Mouse (Mus musculus) MEL (cell line): ENCODE results near the gene Selenon. TPM values are rescaled to one million over a fixed set of nuclear protein-coding genes. Genes with fewer than 3 reads are reported as not detected.
A peak's percentile ranks its signal among the peaks of the same experiment; 100 is the strongest.

Source experiments
- DNase-seq: peaks from one replicate; pipeline ENCODE4 v3.0.0; 2011; ENCODE audit warnings: low read depth, low spot score
- H3K27ac ChIP-seq: 2 replicates; pipeline ENCODE4 v1.5.1; 2012; ENCODE audit warnings: low read depth, mild to moderate bottlenecking, control low read depth, low read length, moderate library complexity; ENCODE audit not compliant: control insufficient read depth
- H3K27me3 ChIP-seq, 2 experiments: fragments of 150-350 bp in 1 of 2; sonication (generic) in 1 of 2; 2 replicates each; pipeline ENCODE4 v1.6.1; 2012; ENCODE audit warnings: low read length in 2 of 2, mild to moderate bottlenecking in 2 of 2, improper control_type of control experiment in 1 of 2, moderate library complexity in 1 of 2; ENCODE audit not compliant: insufficient read depth in 2 of 2, control insufficient read depth in 1 of 2
- H3K36me3 ChIP-seq, 2 experiments: 2 replicates each; pipeline ENCODE4 v1.6.1; 2012 to 2014; ENCODE audit warnings: low read length in 2 of 2, improper control_type of control experiment in 1 of 2, inconsistent platforms in 1 of 2, mild to moderate bottlenecking in 1 of 2; ENCODE audit not compliant: insufficient read depth in 2 of 2, control insufficient read depth in 1 of 2
- H3K4me1 ChIP-seq, 2 experiments: fragments of 150-350 bp in 1 of 2; sonication (generic) in 1 of 2; 2 replicates each; pipeline ENCODE4 v1.6.1; 2012; ENCODE audit warnings: low read length in 2 of 2, improper control_type of control experiment in 1 of 2, mild to moderate bottlenecking in 1 of 2; ENCODE audit not compliant: insufficient read depth in 2 of 2, control insufficient read depth in 1 of 2
- H3K4me3 ChIP-seq, 2 experiments: fragments of 150-350 bp in 1 of 2; sonication (generic) in 1 of 2; 2 replicates each; pipeline ENCODE4 v1.5.1; 2012; ENCODE audit warnings: low read depth in 2 of 2, low read length in 2 of 2, mild to moderate bottlenecking in 2 of 2, moderate library complexity in 2 of 2, control low read depth in 1 of 2, improper control_type of control experiment in 1 of 2; ENCODE audit not compliant: control insufficient read depth in 1 of 2, insufficient read depth in 1 of 2
- H3K79me2 ChIP-seq: 2 replicates; pipeline ENCODE4 v1.6.1; 2012; ENCODE audit warnings: mild to moderate bottlenecking, low read length, moderate library complexity; ENCODE audit not compliant: control insufficient read depth, poor library complexity, insufficient read depth
- H3K9ac ChIP-seq: 2 replicates; pipeline ENCODE4 v1.6.1; 2012; ENCODE audit warnings: low read depth, mild to moderate bottlenecking, control low read depth, low read length, moderate library complexity; ENCODE audit not compliant: control insufficient read depth, poor library complexity, severe bottlenecking
- H3K9me3 ChIP-seq: fragments of 150-350 bp; sonication (generic); replicated peaks from 2 replicates; pipeline ENCODE4 v1.6.1; 2012; ENCODE audit warnings: mild to moderate bottlenecking, low read length, improper control_type of control experiment, moderate library complexity; ENCODE audit not compliant: insufficient read depth
- BHLHE40 ChIP-seq: IDR thresholded peaks from 2 replicates; pipeline ENCODE4 v1.6.1; 2012; ENCODE audit warnings: low read depth, mild to moderate bottlenecking, inconsistent platforms, low read length, improper control_type of control experiment, borderline replicate concordance
- CTCF ChIP-seq, 3 experiments: IDR thresholded peaks in 2 of 3; conservative IDR thresholded peaks in 1 of 3; 2 replicates each; pipeline ENCODE4 v1.5.1; 2011 to 2012; ENCODE audit warnings: low read length in 3 of 3, low read depth in 2 of 3, mild to moderate bottlenecking in 2 of 3, improper control_type of control experiment in 1 of 3, inconsistent platforms in 1 of 3, mixed read lengths in 1 of 3, moderate library complexity in 1 of 3; ENCODE audit not compliant: control insufficient read depth in 1 of 3, insufficient read depth in 1 of 3, poor library complexity in 1 of 3, severe bottlenecking in 1 of 3
- E2F4 ChIP-seq: IDR thresholded peaks from 2 replicates; pipeline ENCODE4 v1.6.1; 2011; ENCODE audit warnings: low read depth, low read length, improper control_type of control experiment, borderline replicate concordance
- ELF1 ChIP-seq: IDR thresholded peaks from 2 replicates; pipeline ENCODE4 v1.6.1; 2014; ENCODE audit warnings: low read depth, mild to moderate bottlenecking, inconsistent platforms, low read length, improper control_type of control experiment, moderate library complexity
- EP300 ChIP-seq, 2 experiments: IDR thresholded peaks; 2 replicates each; pipeline ENCODE4 v1.6.1; 2011; ENCODE audit warnings: improper control_type of control experiment in 2 of 2, low read length in 2 of 2, low read depth in 1 of 2, mild to moderate bottlenecking in 1 of 2
- ETS1 ChIP-seq: IDR thresholded peaks from 2 replicates; pipeline ENCODE4 v1.6.1; 2012; ENCODE audit warnings: low read depth, mild to moderate bottlenecking, inconsistent platforms, low read length, improper control_type of control experiment, moderate library complexity
- GABPA ChIP-seq: IDR thresholded peaks from 2 replicates; pipeline ENCODE4 v1.6.1; 2012; ENCODE audit warnings: low read depth, mild to moderate bottlenecking, inconsistent platforms, low read length, improper control_type of control experiment, moderate library complexity
- GATA1 ChIP-seq: IDR thresholded peaks from 2 replicates; pipeline ENCODE4 v1.6.1; 2011; ENCODE audit warnings: low read depth, low read length, improper control_type of control experiment
- HCFC1 ChIP-seq: IDR thresholded peaks from 2 replicates; pipeline ENCODE4 v1.6.1; 2012; ENCODE audit warnings: low read depth, mild to moderate bottlenecking, inconsistent platforms, low read length, improper control_type of control experiment, moderate library complexity
- JUND ChIP-seq: IDR thresholded peaks from 2 replicates; pipeline ENCODE4 v1.6.1; 2011; ENCODE audit warnings: low read depth, mild to moderate bottlenecking, improper control_type of control experiment, low read length
- KAT2A ChIP-seq: conservative IDR thresholded peaks from 2 replicates; pipeline ENCODE4 v1.6.1; 2012; ENCODE audit warnings: low read depth, low read length, improper control_type of control experiment, inconsistent platforms
- MAZ ChIP-seq: IDR thresholded peaks from 2 replicates; pipeline ENCODE4 v1.6.1; 2012; ENCODE audit warnings: low read depth, mild to moderate bottlenecking, inconsistent platforms, low read length, improper control_type of control experiment
- MYB ChIP-seq: IDR thresholded peaks from 2 replicates; pipeline ENCODE4 v1.6.1; 2011; ENCODE audit warnings: mild to moderate bottlenecking, low read depth, low read length, improper control_type of control experiment
- MYC ChIP-seq: IDR thresholded peaks from 2 replicates; pipeline ENCODE4 v1.6.1; 2011; ENCODE audit warnings: low read depth, mild to moderate bottlenecking, low read length, improper control_type of control experiment, moderate library complexity
- NELFE ChIP-seq: IDR thresholded peaks from 2 replicates; pipeline ENCODE4 v1.6.1; 2011; ENCODE audit warnings: low read depth, low read length, improper control_type of control experiment
- POLR2AphosphoS5 ChIP-seq: IDR thresholded peaks from 2 replicates; pipeline ENCODE4 v1.6.1; 2012; ENCODE audit warnings: low read depth, borderline replicate concordance, mild to moderate bottlenecking, inconsistent platforms, low read length, moderate library complexity, mixed read lengths
- RAD21 ChIP-seq: IDR thresholded peaks from 2 replicates; pipeline ENCODE4 v1.6.1; 2011; ENCODE audit warnings: mild to moderate bottlenecking, low read depth, low read length, improper control_type of control experiment
- SIN3A ChIP-seq: IDR thresholded peaks from 2 replicates; pipeline ENCODE4 v1.6.1; 2012; ENCODE audit warnings: low read length, improper control_type of control experiment, inconsistent platforms
- TBP ChIP-seq: IDR thresholded peaks from 2 replicates; pipeline ENCODE4 v1.8.0; 2011; ENCODE audit warnings: low read depth, low read length, improper control_type of control experiment
- TCF12 ChIP-seq: IDR thresholded peaks from 2 replicates; pipeline ENCODE4 v1.6.1; 2014; ENCODE audit warnings: low read depth, mild to moderate bottlenecking, inconsistent platforms, low read length, improper control_type of control experiment, moderate library complexity
- USF1 ChIP-seq: IDR thresholded peaks from 2 replicates; pipeline ENCODE4 v1.6.1; 2014; ENCODE audit warnings: low read depth, mild to moderate bottlenecking, inconsistent platforms, low read length, improper control_type of control experiment, moderate library complexity
- USF2 ChIP-seq, 2 experiments: IDR thresholded peaks; 2 replicates each; pipeline ENCODE4 v1.6.1; 2011 to 2012; ENCODE audit warnings: improper control_type of control experiment in 2 of 2, low read length in 2 of 2, borderline replicate concordance in 1 of 2, inconsistent platforms in 1 of 2, low read depth in 1 of 2, mild to moderate bottlenecking in 1 of 2; ENCODE audit not compliant: insufficient read depth in 1 of 2
- ZC3H11A ChIP-seq: IDR thresholded peaks from 2 replicates; pipeline ENCODE4 v1.6.1; 2012; ENCODE audit warnings: low read depth, mild to moderate bottlenecking, inconsistent platforms, low read length, improper control_type of control experiment
- ZNF384 ChIP-seq: IDR thresholded peaks from 2 replicates; pipeline ENCODE4 v1.6.1; 2012; ENCODE audit warnings: low read depth, mild to moderate bottlenecking, inconsistent platforms, low read length, improper control_type of control experiment
- polyA plus RNA-seq, 2 experiments: library from polyadenylated mRNA; stranded (reverse) in 1 of 2; unstranded in 1 of 2; fragments of >175 nt in 1 of 2; fragments of >200 nt in 1 of 2; gene quantifications; 2 replicates each; pipeline versions ENCODE4 v1.2.1 to v1.2.4; 2012; ENCODE audit warnings: low replicate concordance in 2 of 2, low read depth in 1 of 2; ENCODE audit not compliant: insufficient read length in 2 of 2, insufficient read depth in 1 of 2, missing spikeins in 1 of 2
- total RNA-seq: library from RNA; depleted of rRNA; stranded (reverse); fragments of 300-350 nt; gene quantifications from 2 replicates; pipeline ENCODE4 v1.2.3, GENCODE M21; 2012

Selenon gene
- total and polyA plus RNA-seq, 3 experiments, result 2.9 to 16.3 TPM; not detected in 1

DNA sequence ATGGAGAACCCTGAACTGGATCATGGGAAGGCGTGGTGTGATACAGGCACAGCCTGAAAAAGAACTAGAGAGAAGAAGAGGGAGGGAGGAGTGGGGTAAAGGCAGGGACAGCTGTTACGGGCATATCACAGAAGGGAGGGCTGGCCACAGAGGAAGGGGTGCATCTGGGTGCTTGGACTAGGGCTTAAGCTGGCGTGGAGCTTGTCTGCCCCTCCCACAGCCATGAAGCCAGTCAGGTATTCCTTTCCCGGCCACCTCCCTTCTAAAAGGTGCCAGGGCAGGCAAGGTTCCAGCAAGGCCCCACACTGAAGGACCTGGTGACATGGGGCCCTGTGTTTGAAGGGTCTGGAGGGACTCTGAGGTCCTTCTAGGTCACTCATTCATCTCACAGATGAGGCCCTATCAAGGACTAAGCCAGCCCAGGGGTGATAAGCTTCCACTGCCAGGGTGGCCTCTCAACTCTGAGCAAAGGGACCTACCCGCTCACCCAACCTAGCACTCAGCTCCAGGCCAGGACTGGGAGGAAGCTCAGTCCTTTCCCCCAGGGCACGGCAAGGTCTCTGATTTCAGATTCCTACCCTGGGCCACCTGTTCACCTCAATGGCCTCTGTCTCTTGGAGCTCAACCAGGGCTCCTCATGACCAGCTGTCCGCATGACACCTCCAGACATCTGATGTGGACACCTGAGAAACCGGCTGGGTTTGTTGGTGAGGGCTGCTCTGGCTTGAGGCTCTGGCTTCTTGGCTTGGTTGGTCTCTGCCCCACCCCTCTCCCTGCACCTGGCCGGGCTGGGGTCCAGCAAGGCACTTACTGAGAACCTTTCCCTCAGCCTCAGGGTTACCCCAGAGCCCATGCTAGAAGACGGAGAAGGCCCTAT, 45.1 kb upstream of the Selenon start:
- no peaks in the 10 kb centered on the region for H3K79me2 ChIP-seq
- no peak for TF ChIP-seq ZC3H11A
- no peak for TF ChIP-seq ZNF384
- TF ChIP-seq E2F4, result no peak
- TF ChIP-seq KAT2A, result no peak
- no peak for TF ChIP-seq ELF1
- TF ChIP-seq TCF12, result no peak
- TF ChIP-seq POLR2AphosphoS5, result no peak
- TF ChIP-seq MAZ, result no peak
- no peak for TF ChIP-seq HCFC1
- TF ChIP-seq MYB, result no peak
- no peak for TF ChIP-seq JUND
- peaks cover 0 to 11% of the 10 kb centered on the region in 2 experiments; a peak in 2 of 4 replicates for H3K36me3 ChIP-seq
- DNase-seq, result no peak
- peaks cover 4 to 15% of the 10 kb centered on the region in 2 experiments for H3K4me1 ChIP-seq
- no peaks in the 10 kb centered on the region for H3K27me3 ChIP-seq
- no peak overlapping the region for H3K27ac ChIP-seq
- no peaks in the 10 kb centered on the region for H3K9me3 ChIP-seq
- no peak overlapping the region for H3K9ac ChIP-seq
- H3K4me3 ChIP-seq, result no peak overlapping the region

DNA sequence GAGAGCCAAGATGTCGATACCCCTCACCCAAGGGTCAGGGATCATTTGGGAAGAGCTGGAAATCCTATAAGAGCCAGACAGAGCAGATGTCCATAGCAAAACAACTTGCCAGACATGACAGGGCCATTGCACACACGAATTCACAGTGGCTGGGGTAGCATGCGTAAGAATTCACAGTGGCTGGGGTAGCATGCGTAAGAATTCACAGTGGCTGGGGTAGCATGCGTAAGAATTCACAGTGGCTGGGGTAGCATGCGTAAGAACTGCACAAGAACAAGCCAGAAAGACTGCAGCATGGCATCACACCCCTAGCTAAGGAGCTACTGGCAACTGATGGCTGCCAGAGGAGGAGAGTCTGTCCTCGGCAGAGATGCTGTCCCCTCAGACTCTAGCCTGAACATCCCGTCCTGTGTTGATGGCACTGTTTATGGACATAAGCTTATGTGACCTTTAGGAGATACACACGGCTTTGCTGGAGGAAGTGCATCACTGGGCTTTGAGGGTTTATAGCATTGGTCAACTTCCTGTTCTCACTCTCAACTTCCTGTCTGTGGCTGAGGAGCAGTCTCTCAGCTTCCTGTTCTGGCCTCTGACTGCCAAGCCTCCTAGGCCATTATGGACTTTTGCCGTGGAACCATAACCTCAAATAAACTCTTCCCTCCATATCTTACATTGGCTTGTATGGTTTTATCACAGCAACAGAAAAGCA, 42.9 kb upstream of the Selenon start:
- Histone ChIP-seq H3K79me2 (no peaks in the 10 kb centered on the region), H3K9ac (no peak overlapping the region), H3K9me3 (no peaks in the 10 kb centered on the region), H3K27ac (no peak overlapping the region), H3K4me1 (no peaks in the 10 kb centered on the region), H3K4me3 (no peak overlapping the region), H3K27me3 (no peaks in the 10 kb centered on the region), H3K36me3 (0 out of 4 replicates have a peak, but pooled peaks cover 0 to 2% of the 10 kb centered on the region in 2 experiments)
- peak; percentile 40 for DNase-seq
- TF ChIP-seq NELFE, result no peak

DNA sequence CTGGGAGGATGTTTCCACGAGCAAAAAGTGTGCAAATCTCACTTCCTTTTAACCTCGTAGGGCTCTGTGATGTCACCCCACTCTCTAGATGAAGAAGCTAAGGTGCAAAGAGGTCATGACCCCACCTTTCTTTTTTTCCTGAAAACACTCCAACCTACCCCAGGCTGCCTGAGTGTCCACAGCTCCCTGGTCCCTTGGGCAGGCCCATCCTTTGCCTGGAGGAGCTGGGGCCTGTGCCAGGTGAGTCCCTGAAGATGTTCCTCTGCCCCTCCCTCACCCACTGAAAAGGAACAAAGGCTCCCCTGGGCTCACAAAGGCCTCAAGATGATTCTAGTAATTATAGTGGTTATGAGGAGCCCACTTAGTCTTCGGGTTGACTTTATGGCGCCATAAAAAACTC, 40.5 kb upstream of the Selenon start:
- H3K4me3 ChIP-seq, result no peak overlapping the region
- H3K27ac ChIP-seq, result no peak overlapping the region
- H3K79me2 ChIP-seq, result no peaks in the 10 kb centered on the region
- H3K4me1 ChIP-seq, result no peaks in the 10 kb centered on the region
- no peaks in the 10 kb centered on the region for H3K9me3 ChIP-seq
- H3K9ac ChIP-seq, result no peak overlapping the region
- no peaks in the 10 kb centered on the region for H3K27me3 ChIP-seq
- no peak for DNase-seq
- 0 out of 4 replicates have a peak, but pooled peaks cover 0 to 2% of the 10 kb centered on the region in 2 experiments for H3K36me3 ChIP-seq
- no peak for TF ChIP-seq SIN3A
- no peak for TF ChIP-seq HCFC1
- TF ChIP-seq ELF1, result no peak
- TF ChIP-seq ETS1, result no peak
- no peak for TF ChIP-seq MYC
- TF ChIP-seq TBP, result no peak
- no peak for TF ChIP-seq BHLHE40
- no peak for TF ChIP-seq USF2 (IDR thresholded peaks at IDR 0.05; ENCODE audit: borderline replicate concordance in 1 of 2, insufficient read depth in 1 of 2, low read depth in 1 of 2, low read length in 2 of 2)
- no peak for TF ChIP-seq NELFE
- no peak for TF ChIP-seq CTCF (IDR thresholded peaks at IDR 0.05 in 2 of 3, conservative IDR thresholded peaks at IDR 0.05 in 1 of 3; ENCODE audit: control insufficient read depth in 1 of 3, insufficient read depth in 1 of 3, low read depth in 2 of 3, low read length in 3 of 3, poor library complexity in 1 of 3, severe bottlenecking in 1 of 3)
- no peak for TF ChIP-seq GATA1
- no peak for TF ChIP-seq EP300 (IDR thresholded peaks at IDR 0.05; ENCODE audit: low read depth in 1 of 2, low read length in 2 of 2)
- TF ChIP-seq RAD21, result no peak
- TF ChIP-seq GABPA, result no peak
- TF ChIP-seq USF1, result no peak
